Mouse (Mus musculus): ENCODE data around the gene Cluh.

The Cluh gene

DNA sequence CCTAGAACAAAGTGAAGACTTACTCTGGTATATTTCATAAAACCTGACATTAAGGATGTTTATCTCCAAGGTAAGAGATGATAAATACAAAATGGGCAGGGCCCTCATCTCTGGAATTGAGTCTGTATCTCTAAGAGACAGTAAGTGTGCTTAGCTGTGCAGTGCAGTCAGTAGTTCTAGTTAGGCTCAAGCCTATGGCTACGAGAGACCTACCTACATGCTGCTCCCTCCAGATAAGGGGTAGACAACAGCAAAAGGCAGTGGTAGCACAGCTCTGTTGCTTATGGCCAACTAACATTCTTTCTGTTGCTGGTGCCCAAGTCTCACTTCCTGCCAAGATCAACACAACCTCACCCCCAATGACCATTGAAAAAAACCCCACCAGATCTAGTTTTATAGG, 24.3 kb downstream of the Cluh start:
- DNase-seq (ENCODE audit: low read depth, low spot score): no peak

DNA sequence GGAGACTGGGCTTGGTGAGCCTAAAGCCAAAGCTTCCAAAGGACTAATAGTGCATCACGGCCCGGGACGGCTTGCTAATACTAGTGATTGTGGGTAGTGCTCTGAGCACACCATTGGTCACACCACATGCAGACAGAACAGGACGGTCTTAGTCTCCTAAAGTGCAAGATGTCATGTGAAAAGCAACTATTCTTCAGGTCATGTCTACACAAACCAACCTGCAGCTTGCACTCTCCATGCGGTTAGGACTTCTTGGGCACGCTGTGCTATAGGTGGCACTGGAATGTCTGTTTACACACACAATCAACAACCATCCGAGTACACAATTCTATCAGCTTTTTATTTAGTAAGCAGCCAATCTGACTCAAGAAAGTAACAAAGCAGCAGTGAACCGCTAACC, 25.4 kb downstream of the Cluh start:
- no peak for DNase-seq (ENCODE audit: low read depth, low spot score)

DNA sequence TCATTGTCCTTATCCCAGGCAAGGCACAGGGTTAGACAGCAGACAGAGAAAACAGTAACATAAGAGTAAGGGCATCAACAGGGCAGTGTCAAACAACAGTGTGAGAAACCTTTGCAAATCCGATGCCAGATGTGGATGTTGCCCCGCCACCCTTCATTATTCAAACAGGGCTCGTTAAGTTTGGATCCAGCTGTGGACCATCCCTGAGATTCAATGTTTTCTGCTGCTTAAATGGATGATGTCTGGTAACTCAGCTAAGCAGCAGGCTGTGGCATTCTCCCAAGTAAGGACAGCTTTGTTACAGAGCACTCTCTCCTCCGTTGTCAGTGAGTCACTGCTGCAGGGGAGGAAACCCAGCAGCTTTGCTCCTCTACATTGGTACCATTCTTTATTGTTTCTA, 25.9 kb downstream of the Cluh start:
- DNase-seq (ENCODE audit: low read depth, low spot score): no peak

GRCm38 (mm10) chr11:74692151-74692550, 42.9 kb downstream of the Cluh start:
- DNase-seq (ENCODE audit: low read depth, low spot score): no peak

GRCm38 (mm10) chr11:74699505-74699904, 50.2 kb downstream of the Cluh start:
- DNase-seq (ENCODE audit: low read depth, low spot score): no peak

GRCm38 (mm10) chr11:74704068-74704467, 54.8 kb downstream of the Cluh start:
- no peak for DNase-seq (ENCODE audit: low read depth, low spot score)

GRCm38 (mm10) chr11:74708781-74709180, 59.5 kb downstream of the Cluh start:
- no peak for DNase-seq (ENCODE audit: low read depth, low spot score)

GRCm38 (mm10) chr11:74710671-74711070, 61.4 kb downstream of the Cluh start:
- DNase-seq (ENCODE audit: low read depth, low spot score): no peak

GRCm38 (mm10) chr11:74715971-74716525, 66.8 kb downstream of the Cluh start:
- DNase-seq (ENCODE audit: low read depth, low spot score): no peak
